Comparison of ENCODE assay signal across 7 mouse cellular contexts in genomic region chr9:108690914-108691313, GRCm38 (mm10). TPM values are rescaled to one million over a fixed set of nuclear protein-coding genes. Genes with fewer than 3 reads are reported as not detected.
DNase-seq lines count a peak whose midpoint lies in the region; TF ChIP-seq lines count a peak whose summit lies in the region.

No protein-coding gene starts in this region.

- peak; percentile 24 for DNase-seq in kidney, postnatal 10 days
- DNase-seq in kidney, adult 18-20 months = no peak
- DNase-seq in A20 (ENCODE audit: low read depth, low spot score) = peak; percentile 19
- DNase-seq in kidney, postnatal 14 days = peak; percentile 14
- no peak for DNase-seq in ovary, postnatal 10 days (ENCODE audit: low spot score)
- DNase-seq in retina, embryonic 14.5 days (ENCODE audit: low spot score) = no peak

- TF ChIP-seq CTCF in bone marrow macrophage, adult 2 months (IDR thresholded peaks at IDR 0.05; ENCODE audit: low read depth, low read length) = no peak

- H3K4me1 ChIP-seq in bone marrow macrophage, adult 2 months (ENCODE audit: control insufficient read depth, insufficient read depth, low read length) = peaks cover 16% of the 10 kb centered on the region

- H3K4me3 ChIP-seq in bone marrow macrophage, adult 2 months (ENCODE audit: insufficient read depth, low read length) = no peak overlapping the region

- no peak for TF ChIP-seq POLR2A in bone marrow macrophage, adult 2 months (IDR thresholded peaks at IDR 0.05; ENCODE audit: borderline replicate concordance, low read depth, low read length)

- H3K27ac ChIP-seq in bone marrow macrophage, adult 2 months (ENCODE audit: insufficient read depth, low read depth, low read length) = peak overlapping the region; percentile 79

RNA-seq across cellular contexts. Expression of gene Prkar2a, which starts 1.8 kb away (rescaled TPM):
- 35.2 and 37.6 TPM in 2 replicates for polyA plus RNA-seq in bone marrow macrophage, adult 2 months (2012; ENCODE audit: insufficient read depth, insufficient read length, missing spikeins)

RNA-seq across cellular contexts. Expression of gene Slc25a20, which starts 29.0 kb away (rescaled TPM):
- 28.5 and 29.9 TPM in 2 replicates for polyA plus RNA-seq in bone marrow macrophage, adult 2 months (2012; ENCODE audit: insufficient read depth, insufficient read length, missing spikeins)

RNA-seq across cellular contexts. Expression of gene Arih2, which starts 41.7 kb away (rescaled TPM):
- 38.4 and 43.1 TPM in 2 replicates for polyA plus RNA-seq in bone marrow macrophage, adult 2 months (2012; ENCODE audit: insufficient read depth, insufficient read length, missing spikeins)

Comparison
In these comparisons a context has a peak if more than half of its experiments do, and no peak if none do; other contexts are left out.
1. DNase-seq: peak in kidney, postnatal 10 days (single experiment), A20 (single experiment) and kidney, postnatal 14 days (single experiment); none in kidney, adult 18-20 months (single experiment), ovary, postnatal 10 days (single experiment) and retina, embryonic 14.5 days (single experiment).